Mouse (Mus musculus) left cerebral cortex, postnatal 36 days (tissue): ENCODE data around the gene Nkx2-2. TPM values are rescaled to one million over a fixed set of nuclear protein-coding genes. Genes with fewer than 3 reads are reported as not detected.

ENCODE experiments used
- DNase-seq, 2 experiments: peaks; one replicate each; pipeline ENCODE4 v3.0.0; 2021 to 2022; ENCODE audit warnings: low spot score in 2 of 2, mixed read lengths in 1 of 2
- intact Hi-C: fragments of 180-260 bp; cut with DNase I; formaldehyde crosslinking; loops from one replicate; pipeline ENCODE4 v1.15.1; 2025
- total RNA-seq, 2 experiments: library from RNA; stranded (reverse); gene quantifications; 2 replicates each; pipeline ENCODE4 v1.2.3; 2021

Nkx2-2 gene
- total RNA-seq: 1 to 10 TPM; 5.3 to 9.6 TPM

DNA sequence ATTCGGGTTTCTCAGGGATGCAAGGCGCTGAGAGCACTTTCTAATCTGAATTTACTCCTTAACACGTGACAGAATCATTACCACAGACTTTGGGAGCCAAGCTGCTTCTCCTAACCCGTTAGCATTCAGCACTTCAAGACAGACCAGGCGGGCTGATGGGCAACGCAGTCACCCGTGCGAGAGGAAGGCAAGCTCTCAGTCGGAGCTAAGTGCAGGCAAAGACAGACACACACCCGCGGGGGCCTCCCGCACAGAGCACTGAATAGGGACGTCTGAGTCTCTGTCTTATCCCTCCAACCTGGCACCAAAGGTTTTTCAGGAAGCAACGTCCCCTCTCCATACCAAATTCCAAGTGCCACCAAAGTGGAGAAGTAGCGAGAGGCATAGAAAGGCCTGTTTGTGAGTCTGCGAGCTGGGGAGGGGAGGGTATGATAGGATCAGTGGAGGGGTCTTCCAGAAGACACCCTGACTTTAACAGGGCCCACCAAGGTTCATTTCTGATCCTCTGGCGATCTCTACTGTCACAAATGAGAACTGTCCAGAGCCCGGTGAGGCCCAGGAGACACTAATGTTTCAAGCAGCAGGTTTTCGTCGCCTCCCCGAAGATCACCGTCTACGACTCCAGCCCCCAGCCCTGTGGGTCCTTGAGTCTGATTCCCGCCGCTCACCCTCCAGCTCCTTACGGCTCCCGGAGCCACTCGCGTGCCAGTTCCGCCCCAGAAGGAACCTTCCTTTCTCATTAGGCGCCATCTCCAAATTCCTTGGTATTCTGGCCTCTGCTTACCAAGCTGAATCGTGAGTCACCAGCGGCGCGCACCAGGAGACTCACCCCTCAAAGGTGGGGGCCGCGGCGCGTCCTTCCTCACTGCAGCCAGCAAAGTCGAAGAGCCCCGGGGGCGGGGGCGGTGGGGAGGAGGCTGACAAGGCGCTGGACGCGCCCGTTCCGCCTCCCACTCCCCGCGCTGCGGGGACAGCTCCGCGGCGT, at the start of gene Nkx2-2:
Nkx2-2 (minus strand) TSS at position 973 of the 985 bp plus-strand sequence.
- intact Hi-C loops: loop anchor here (5.0 kb wide), 2 partner anchors 361 to 844 kb away; no protein-coding TSS in a partner anchor
- DNase-seq: peak in 1 of 2 experiments; percentile 14

GRCm38 (mm10) chr2:147235707-147236290, 41.8 kb upstream of the Nkx2-2 start:
- intact Hi-C loops: no loop called here
- no peak for DNase-seq

- intact Hi-C loops: no loop called here
- no peak for DNase-seq
Observed at GRCm38 (mm10) chr2:147231175-147231574, 37.1 kb upstream of the Nkx2-2 start.

GRCm38 (mm10) chr2:147205076-147205615, 11.1 kb upstream of the Nkx2-2 start:
- DNase-seq: no peak
- intact Hi-C loops: loop anchor here (5.0 kb wide), 1 partner anchor 52 kb away; no protein-coding TSS in a partner anchor

DNA sequence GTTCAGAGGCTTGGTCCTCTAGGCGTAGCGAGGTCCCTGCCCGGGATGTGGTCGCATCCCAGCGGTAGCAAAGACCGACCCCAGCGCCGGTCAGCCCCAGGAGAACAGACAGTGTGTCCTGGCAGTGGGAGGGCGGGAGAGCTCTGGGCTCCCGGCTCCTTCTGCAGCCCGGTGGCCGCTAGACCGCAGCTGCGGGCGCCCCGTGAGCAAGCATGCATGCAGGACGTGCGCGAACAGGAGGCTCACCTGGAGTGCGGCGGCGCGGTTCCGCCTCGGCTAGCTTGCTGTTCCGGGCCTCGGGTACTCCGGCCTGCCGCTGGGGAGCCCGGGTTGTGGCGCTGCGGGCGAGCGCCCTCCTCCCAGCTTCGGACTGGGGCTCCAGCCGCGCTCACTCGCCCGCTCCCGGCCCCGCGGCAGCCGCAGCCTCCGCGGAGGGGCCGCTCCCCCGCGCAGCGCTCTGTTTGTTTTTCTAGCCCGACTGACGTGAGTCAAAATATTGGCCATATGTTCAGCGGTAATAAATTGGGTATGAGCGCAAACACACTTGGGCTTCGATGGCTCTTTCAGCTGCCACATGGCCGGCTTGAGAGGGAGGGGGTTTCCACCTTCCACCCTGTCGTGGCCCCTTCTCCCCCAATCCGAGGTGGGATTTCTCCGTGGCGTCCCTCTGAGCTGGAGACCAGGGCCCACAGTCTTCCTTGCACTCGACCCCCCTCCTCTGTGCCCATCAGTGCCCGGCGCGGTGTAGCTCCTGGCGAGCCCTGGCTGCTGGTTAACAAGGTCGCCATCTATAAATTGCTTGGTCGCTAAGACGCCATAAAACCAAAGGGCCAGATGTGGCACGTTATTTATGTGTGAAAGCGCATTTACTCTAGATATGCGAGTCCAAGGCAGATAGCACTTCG, 920 bp upstream of the Nkx2-2 start:
- no peak for DNase-seq

GRCm38 (mm10) chr2:147192731-147193130, 1.3 kb downstream of the Nkx2-2 start:
- DNase-seq: no peak
- intact Hi-C loops: loop anchor here (5.0 kb wide), 2 partner anchors 360 to 845 kb away; no protein-coding TSS in a partner anchor

More for the DNA sequence above, 920 bp upstream of the Nkx2-2 start:
- intact Hi-C loops: loop anchor here (5.0 kb wide), 2 partner anchors 363 to 842 kb away; no protein-coding TSS in a partner anchor

- intact Hi-C loops: loop anchor here (5.0 kb wide), 2 partner anchors 358 to 847 kb away; no protein-coding TSS in a partner anchor
- DNase-seq: no peak
Observed at GRCm38 (mm10) chr2:147190316-147191021, 3.6 kb downstream of the Nkx2-2 start.

DNA sequence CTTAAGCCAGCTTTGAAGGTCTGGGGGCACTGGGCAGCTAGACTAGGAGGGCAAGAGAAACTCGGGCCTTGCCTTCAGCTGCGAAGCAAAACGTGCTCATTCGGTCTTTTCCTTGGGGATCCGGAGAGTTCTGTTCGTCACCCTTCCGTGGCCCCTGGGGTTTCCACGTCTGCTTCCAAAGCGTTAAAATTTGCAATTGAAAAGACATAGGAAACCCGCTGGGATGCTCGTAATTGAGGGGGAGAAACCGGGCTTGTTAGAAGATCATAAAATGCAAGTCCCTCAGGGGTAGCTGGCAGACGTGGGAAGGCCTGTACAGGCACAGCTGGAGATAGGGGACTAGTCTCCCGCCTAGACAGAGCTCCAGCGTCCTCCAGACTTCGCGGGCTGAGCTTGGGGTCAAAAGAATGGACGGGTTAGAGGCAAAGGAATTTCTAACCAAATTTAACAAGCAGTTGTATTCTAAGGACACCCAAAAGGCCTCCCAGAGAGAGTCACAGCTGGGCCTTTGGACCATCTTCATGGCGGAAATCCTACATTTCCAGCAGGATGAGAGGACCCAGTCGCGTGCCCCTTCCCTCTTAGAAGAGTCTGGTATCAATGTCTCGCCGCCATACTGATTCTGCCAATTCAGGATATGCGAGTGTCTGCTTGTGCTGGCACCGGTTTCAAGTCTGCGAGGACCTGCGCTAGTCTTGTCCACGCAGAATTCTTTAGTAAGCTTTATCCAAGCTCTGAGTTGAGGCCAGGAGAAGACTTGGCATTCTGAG, 4.3 kb downstream of the Nkx2-2 start:
- DNase-seq: no peak
- intact Hi-C loops: loop anchor here (5.0 kb wide), 2 partner anchors 357 to 848 kb away; no protein-coding TSS in a partner anchor

GRCm38 (mm10) chr2:147188871-147189545, 5.0 kb downstream of the Nkx2-2 start:
- no peak for DNase-seq
- intact Hi-C loops: no loop called here

DNA sequence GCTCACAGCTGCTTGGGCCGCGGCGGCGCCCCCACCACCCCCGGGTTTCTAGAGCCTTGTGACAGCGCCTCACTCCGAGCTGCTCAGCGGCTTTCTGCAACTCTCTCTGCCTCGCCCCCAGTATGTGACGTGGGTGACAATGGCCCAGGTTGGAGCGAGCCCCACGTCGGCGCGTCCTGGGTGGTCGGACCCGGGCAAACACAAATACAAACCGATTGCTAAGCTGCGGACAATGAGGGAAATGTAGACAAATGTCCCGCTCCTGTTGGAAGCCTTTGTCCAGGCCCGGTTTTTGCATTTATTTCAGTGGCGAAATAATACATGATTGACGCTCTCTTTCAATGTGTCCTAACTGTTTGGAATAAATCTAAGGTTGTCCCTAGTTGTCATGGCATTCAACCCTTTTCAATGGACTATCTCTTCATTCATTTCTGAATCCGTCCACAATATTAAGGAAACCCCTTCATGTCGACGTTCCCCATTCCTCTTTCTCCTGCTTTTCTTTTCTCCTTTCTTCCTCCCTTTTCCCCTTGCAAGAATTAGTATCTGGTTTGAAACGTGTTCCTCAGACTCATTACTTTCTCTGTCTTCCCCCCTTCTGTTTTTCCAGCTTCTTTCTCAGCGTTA, 5.9 kb downstream of the Nkx2-2 start:
- DNase-seq: no peak
- intact Hi-C loops: no loop called here

DNA sequence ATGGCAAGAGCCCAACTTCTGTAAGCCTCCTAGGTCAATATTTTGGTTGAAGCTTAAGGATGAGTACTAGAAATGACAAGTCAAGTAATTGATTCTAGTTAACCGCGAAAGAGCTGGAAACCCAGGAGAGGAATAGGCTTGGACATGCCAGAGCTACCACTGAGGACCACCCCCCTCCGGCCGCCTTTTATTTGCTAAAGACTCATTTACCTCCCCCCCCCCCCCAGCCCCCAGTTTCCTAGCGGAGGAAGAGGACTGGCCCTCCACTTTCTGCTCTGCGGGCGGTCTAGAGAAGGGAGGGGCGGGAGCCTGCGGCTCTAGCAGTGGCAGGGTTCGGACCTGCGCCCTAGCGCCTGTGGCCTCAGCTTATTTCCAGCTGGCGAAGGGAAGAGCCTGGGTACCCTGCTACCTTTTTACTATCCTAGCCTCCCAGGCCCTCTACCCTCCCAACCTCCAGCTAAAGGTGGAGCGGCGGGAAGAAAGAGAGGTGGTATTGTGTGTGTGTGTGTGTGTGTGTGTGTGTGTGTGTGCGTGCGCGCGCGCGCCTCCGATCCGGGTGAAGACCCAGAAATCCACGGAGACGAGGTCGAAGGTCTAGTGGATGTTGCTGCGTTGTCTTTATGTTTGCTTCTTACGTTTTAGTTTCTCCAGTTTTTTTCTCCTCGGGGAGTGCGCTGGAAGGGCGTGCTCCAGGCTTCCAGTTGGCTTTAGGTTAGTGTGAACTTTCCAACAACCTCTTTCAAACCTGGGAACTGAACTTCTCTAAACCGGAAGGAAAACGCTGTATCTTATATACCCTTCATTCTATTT, 6.8 kb downstream of the Nkx2-2 start:
- DNase-seq: no peak
- intact Hi-C loops: loop anchor here (2.0 kb wide), 2 partner anchors 100 to 184 kb away; no protein-coding TSS in a partner anchor

DNA sequence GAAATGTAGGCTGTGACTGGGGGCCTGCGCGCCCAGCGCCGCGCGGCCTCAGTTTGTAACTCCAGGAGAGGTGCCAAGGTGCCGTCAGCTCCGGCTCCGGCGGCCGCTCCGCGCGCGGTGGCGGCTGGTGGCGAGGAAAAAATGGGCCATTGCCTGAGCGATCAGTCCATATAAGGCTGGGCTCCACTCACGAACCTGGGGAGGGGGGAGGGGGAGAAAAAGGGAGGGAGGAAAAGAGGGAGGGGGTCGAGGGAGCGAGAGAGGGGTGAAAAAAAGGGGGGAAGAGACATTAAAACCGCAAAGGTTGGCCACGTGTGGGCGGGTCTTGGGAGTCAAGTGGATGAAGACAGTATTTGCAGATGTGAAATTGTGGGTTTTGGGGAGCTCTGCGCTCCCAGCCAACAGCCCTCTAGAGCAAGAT, 7.8 kb downstream of the Nkx2-2 start:
- intact Hi-C loops: loop anchor here (2.0 kb wide), 2 partner anchors 99 to 185 kb away; no protein-coding TSS in a partner anchor
- DNase-seq: no peak

DNA sequence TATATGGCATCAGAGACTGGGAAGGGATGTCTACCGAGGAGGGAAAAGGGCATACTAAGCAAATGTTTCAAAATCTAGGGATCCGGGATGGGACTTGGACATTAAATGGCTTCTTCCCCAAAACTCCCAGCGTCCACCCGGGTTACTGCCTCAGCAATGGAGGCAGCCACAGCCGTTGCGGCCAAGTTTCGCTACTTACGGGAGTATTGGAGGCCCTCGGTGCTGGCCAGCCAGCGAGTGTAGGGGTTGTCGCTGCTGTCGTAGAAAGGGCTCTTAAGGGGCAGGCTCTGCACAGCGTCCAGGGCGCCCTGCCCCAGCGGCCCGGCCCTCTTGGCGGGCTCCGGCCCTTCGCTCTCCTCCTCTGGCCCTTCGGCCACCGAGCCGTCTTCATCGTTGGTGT, 8.5 kb downstream of the Nkx2-2 start:
- DNase-seq: peak in 1 of 2 experiments; percentile 9
- intact Hi-C loops: no loop called here

DNA sequence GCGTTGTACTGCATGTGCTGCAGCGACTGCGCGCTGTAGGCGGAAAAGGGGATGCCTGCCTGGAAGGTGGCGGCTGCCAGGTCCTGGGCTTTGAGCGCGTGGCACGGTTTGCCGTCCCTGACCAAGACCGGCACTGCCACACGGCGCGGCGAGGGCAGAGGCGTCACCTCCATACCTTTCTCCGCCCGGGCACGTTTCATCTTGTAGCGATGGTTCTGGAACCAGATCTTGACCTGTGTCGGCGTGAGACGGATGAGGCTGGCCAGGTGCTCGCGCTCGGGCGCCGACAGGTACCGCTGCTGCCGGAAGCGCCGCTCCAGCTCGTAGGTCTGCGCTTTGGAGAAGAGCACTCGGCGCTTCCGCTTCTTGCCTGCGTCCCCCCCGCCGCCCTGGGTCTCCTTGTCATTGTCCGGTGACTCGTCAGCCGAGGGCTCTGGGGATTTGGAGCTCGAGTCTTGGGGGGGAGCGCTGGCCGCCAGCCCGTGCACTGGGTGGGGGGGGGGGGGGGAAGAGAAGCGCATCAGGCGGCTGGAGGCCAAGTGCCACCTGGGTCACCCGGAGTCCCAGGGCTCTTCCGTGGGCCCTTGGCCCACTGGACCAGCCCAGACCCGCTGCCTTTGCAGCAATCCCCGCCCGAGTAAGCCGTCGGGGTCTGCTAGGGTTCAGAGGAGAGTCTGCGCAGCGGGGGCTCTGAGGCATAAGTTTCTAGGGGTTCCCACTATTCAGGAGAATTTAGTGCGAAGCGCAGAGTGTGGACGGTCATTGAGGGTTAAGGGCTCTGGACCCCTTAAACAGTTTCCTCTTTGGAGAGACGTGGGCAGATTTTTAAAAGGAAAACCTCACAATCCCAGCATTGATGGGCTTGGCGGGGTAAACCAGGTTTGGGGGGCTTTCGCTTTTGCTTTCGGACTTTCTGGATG, 9.7 kb downstream of the Nkx2-2 start:
- intact Hi-C loops: loop anchor here (5.0 kb wide), 1 partner anchor 347 kb away; no protein-coding TSS in a partner anchor
- peak in 1 of 2 experiments; percentile 8 for DNase-seq

GRCm38 (mm10) chr2:147183521-147183920, 10.5 kb downstream of the Nkx2-2 start:
- intact Hi-C loops: loop anchor here (5.0 kb wide), 1 partner anchor 346 kb away; no protein-coding TSS in a partner anchor

More at GRCm38 (mm10) chr2:147183521-147183920, 10.5 kb downstream of the Nkx2-2 start:
- DNase-seq: no peak
